Mouse (Mus musculus): Measurements from ENCODE around the gene Itgb1. TPM values are rescaled to one million over a fixed set of nuclear protein-coding genes. Genes with fewer than 3 reads are reported as not detected.
A peak's percentile ranks its signal among the peaks of the same experiment; 100 is the strongest.

Itgb1 gene
- polyA plus RNA-seq, 1 experiment = 69.5 TPM

DNA sequence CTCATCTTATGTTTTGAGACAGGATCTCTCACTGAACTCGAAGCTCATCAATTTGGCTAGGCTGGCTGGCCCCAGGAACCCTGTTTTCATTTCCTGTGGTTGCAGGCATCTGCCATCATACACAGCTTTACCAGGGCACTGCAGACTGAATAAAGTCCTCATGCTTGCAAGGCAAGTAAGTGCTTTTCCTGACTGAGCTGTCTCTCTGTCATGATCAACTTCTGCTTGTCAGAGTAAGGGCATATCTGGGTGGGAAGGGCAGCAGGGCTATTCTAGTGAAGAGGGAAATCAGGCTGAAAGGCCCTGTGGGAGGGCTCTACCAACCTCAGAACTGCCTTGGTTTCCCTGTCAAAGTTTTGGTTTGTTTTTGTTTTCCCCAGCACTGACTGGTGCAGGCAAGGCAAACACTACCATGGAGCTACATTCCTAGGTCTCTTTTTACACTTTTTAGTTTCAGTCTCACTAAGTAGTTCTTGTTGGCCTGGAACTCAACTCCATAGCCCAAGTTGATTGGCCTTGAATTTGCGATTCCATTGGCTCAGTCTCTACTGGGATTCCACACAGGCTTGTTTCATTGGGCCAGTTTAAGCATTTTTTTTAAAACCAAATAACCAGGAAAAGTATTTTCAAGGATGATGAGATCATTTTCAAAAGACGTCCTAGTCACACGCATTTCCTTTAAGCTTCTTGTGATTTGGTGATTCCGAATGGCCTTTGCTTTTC is 31.7 kb upstream of the Itgb1 start:
- Histone ChIP-seq H3K27ac (ENCODE audit: control insufficient read depth, insufficient read depth, low read depth, low read length, poor library complexity) (0 out of 2 replicates have a peak overlapping the region, but pooled peaks have one; percentile 4), H3K4me1 (ENCODE audit: control insufficient read depth, insufficient read depth, low read length) (no peaks in the 10 kb centered on the region; the same call in 1 of the 2 replicates), H3K4me3 (replicated peaks; ENCODE audit: control insufficient read depth, low read depth, low read length) (no peak overlapping the region)
- 38% methylated on average over 5 of the region's 5 CpGs for WGBS
- TF ChIP-seq CTCF (IDR thresholded peaks at IDR 0.05; ENCODE audit: control insufficient read depth, insufficient read depth, low read length) (no peak), POLR2A (IDR thresholded peaks at IDR 0.05; ENCODE audit: borderline replicate concordance, control insufficient read depth, low read depth, low read length) (no peak)

DNA sequence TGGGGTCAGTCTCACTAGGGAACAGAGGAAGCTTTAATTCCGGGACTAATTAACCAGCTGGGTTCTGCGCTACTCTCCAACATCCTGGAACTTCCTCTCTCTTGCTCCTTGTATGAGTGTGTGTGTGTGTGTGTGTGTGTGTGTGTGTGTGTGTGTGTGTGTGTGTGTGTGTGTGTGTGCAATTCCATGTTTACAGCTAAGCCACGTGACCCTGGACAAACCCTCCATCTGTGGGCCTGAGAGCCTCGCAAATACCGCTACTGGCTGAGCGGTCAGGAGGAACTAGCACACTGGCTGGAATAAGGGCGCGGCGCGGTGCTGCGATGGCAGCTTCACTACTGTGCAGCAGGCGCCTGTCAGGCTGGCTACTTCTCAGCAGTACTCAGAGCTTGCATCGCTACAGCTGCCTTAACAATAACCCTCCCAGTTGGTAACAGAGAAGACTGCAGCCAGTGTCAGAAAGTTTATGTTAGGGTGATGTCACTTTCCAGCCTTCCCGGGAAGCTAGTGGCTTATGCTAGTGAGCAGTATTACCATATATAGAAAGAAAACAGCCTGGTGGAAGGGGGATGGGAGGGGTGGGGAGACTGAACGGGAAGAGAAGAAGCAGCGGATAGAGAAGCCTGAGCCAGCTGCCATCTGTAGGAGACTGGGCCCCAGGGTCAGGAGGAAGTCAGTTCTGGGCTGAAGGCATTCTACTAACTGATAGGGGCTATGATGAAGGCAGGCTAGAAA is 30.9 kb upstream of the Itgb1 start:
- WGBS = 2% methylated on average over 16 of the region's 16 CpGs
- Histone ChIP-seq H3K4me1 (ENCODE audit: control insufficient read depth, insufficient read depth, low read length) (no peaks in the 10 kb centered on the region; the same call in 1 of the 2 replicates), H3K4me3 (replicated peaks; ENCODE audit: control insufficient read depth, low read depth, low read length) (peak overlapping the region; percentile 4), H3K27ac (ENCODE audit: control insufficient read depth, insufficient read depth, low read depth, low read length, poor library complexity) (peak overlapping the region; percentile 76)
- TF ChIP-seq CTCF (IDR thresholded peaks at IDR 0.05; ENCODE audit: control insufficient read depth, insufficient read depth, low read length) (no peak), POLR2A (IDR thresholded peaks at IDR 0.05; ENCODE audit: borderline replicate concordance, control insufficient read depth, low read depth, low read length) (peak; percentile 40; the same call in 1 of the 2 replicates)

DNA sequence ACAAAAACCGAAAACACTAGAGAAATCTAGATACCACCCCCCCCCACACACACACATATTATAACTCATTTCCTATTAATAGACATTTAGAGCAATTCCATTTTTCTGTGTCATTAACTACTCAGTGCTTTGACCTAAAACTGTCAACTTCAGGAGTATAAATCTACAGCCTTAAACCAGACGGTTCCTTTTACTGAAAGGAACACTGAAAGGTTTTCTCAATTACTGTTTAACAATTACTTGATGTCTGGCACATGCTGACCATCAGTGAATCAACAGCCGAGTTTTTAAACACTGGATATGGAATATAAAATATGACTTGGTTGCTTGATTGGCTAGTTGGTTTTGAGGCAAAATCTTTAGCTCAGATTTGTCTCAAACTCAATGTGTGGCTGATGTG is 23.3 kb upstream of the Itgb1 start:
- Histone ChIP-seq H3K4me1 (ENCODE audit: control insufficient read depth, insufficient read depth, low read length) (no peaks in the 10 kb centered on the region), H3K27ac (ENCODE audit: control insufficient read depth, insufficient read depth, low read depth, low read length, poor library complexity) (no peak overlapping the region), H3K4me3 (replicated peaks; ENCODE audit: control insufficient read depth, low read depth, low read length) (no peak overlapping the region)
- TF ChIP-seq POLR2A (IDR thresholded peaks at IDR 0.05; ENCODE audit: borderline replicate concordance, control insufficient read depth, low read depth, low read length) (no peak), CTCF (IDR thresholded peaks at IDR 0.05; ENCODE audit: control insufficient read depth, insufficient read depth, low read length) (no peak)
- WGBS = 54% methylated on average over 3 of the region's 3 CpGs

DNA sequence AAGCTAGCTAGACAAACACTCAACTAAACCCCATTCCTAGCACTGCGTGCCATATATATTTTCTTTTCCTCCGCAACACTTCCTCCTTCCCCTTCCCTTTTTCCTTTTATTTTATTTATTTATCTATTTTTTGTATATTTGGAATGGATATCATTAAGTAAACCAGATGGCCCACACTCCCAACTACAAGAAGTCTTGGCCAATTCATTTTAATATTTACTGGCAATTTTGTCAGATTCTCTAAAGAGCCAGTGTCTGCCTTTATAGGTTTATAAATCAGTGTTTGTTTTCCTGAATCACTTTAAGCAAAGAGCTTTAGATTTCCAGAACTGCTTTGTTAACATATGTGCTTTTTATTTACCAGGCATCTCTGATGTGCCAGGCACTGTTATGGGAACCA is 22.8 kb upstream of the Itgb1 start:
- Histone ChIP-seq H3K4me3 (replicated peaks; ENCODE audit: control insufficient read depth, low read depth, low read length) (no peak overlapping the region), H3K27ac (ENCODE audit: control insufficient read depth, insufficient read depth, low read depth, low read length, poor library complexity) (no peak overlapping the region), H3K4me1 (ENCODE audit: control insufficient read depth, insufficient read depth, low read length) (no peaks in the 10 kb centered on the region)
- TF ChIP-seq CTCF (IDR thresholded peaks at IDR 0.05; ENCODE audit: control insufficient read depth, insufficient read depth, low read length) = no peak
- TF ChIP-seq POLR2A (IDR thresholded peaks at IDR 0.05; ENCODE audit: borderline replicate concordance, control insufficient read depth, low read depth, low read length) = no peak
- 92% methylated on average over 2 of the region's 2 CpGs for WGBS

DNA sequence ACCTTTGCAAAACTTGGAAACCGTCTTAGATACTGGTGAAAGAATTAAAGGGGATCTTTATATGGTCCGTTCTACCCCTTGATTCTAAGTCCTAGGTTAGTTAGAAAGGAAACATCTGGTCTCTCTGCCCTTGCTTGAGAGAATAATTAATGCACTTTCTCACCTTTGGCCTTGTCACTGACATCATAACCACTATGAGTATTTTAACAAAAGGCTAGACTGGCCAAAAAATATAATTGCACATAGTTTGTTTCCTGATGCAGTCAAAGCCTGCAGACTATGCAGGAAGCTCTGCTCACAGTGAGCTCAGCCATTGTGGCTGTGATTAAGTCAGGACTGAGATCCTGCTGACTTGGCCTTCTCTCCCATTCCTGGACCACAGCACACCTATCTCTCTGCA is 22.3 kb upstream of the Itgb1 start:
- Histone ChIP-seq H3K27ac (ENCODE audit: control insufficient read depth, insufficient read depth, low read depth, low read length, poor library complexity) (no peak overlapping the region), H3K4me3 (replicated peaks; ENCODE audit: control insufficient read depth, low read depth, low read length) (no peak overlapping the region), H3K4me1 (ENCODE audit: control insufficient read depth, insufficient read depth, low read length) (no peaks in the 10 kb centered on the region)
- 29% methylated on average over 2 of the region's 2 CpGs for WGBS
- TF ChIP-seq POLR2A (IDR thresholded peaks at IDR 0.05; ENCODE audit: borderline replicate concordance, control insufficient read depth, low read depth, low read length) (no peak), CTCF (IDR thresholded peaks at IDR 0.05; ENCODE audit: control insufficient read depth, insufficient read depth, low read length) (no peak)

DNA sequence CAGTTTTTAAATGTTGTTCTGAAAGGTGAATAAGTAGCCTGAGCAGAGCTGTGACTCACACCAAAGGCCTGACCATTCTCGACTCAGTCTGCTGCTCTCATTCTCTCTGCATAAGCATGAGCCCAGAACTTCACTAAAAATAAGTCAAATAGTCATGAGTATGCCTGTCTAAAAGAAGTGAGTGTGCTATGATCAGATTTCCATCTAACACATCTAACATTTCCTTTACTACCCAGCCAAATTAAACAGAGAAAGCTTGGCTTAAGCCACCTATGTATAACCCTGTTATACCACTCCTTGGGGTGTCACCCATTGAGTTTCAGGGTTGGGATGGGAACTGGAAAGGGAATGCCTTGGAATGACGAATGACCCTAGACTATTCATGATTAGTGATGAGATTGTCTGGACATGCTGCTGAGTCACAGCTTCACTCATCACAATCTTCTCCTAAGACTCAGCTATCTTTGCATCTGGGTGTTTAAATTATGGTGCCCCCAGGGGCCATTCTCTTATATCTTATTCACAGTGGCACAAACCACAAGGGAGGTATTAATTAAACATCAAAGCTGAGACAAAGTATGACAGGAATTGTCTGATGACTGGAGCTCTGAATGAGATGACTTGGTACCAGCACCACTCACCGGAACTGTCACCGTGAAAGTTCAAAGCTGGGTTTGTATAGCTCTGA is 18.7 kb upstream of the Itgb1 start:
- Histone ChIP-seq H3K27ac (ENCODE audit: control insufficient read depth, insufficient read depth, low read depth, low read length, poor library complexity) (no peak overlapping the region), H3K4me1 (ENCODE audit: control insufficient read depth, insufficient read depth, low read length) (no peaks in the 10 kb centered on the region), H3K4me3 (replicated peaks; ENCODE audit: control insufficient read depth, low read depth, low read length) (no peak overlapping the region)
- no peak for TF ChIP-seq POLR2A (IDR thresholded peaks at IDR 0.05; ENCODE audit: borderline replicate concordance, control insufficient read depth, low read depth, low read length)
- TF ChIP-seq CTCF (IDR thresholded peaks at IDR 0.05; ENCODE audit: control insufficient read depth, insufficient read depth, low read length) = no peak
- WGBS = 78% methylated on average over 4 of the region's 4 CpGs

DNA sequence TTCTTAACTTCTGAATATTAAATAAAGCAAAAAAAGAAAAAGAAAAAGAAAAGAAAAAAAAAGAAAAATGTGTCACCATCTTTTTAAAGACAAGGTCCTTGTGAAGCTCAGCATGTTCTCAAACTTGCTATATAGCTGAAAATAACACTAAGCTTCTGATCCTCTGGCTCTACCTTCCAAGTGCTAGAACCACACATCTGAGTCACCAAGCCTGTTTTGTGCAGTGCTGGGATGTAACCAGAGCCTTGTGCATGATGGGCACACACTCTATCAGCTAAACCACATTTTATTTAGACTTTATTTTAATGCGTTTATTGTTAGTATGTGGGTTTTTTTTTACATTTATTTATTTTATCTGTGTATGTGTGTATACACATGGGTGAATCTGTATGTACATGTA is 13.6 kb upstream of the Itgb1 start:
- 76% methylated on average over 1 of the region's 1 CpGs for WGBS
- Histone ChIP-seq H3K27ac (ENCODE audit: control insufficient read depth, insufficient read depth, low read depth, low read length, poor library complexity) (no peak overlapping the region), H3K4me3 (replicated peaks; ENCODE audit: control insufficient read depth, low read depth, low read length) (no peak overlapping the region), H3K4me1 (ENCODE audit: control insufficient read depth, insufficient read depth, low read length) (no peaks in the 10 kb centered on the region)
- no peak for TF ChIP-seq POLR2A (IDR thresholded peaks at IDR 0.05; ENCODE audit: borderline replicate concordance, control insufficient read depth, low read depth, low read length)

DNA sequence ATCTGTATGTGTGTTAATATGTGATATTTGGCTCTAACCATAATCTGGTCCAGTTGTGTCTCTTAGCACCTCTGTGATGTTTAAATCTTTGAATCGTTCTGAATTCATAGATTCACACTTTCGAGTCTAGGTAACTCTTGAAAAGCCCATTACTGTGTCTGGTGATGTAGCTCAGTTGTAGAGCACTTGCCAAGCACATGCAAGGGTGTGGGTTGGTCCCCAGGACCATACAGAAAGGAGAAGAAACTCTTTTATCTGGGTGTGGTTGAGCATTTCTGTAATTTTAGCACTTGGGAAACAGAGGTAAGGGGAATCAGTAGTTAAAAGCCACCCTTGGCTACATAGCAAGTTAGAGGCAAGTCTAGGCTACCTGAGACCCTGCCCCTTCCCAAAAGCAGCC is 13.0 kb upstream of the Itgb1 start:
- no peaks in the 10 kb centered on the region for H3K4me1 ChIP-seq (ENCODE audit: control insufficient read depth, insufficient read depth, low read length)
- TF ChIP-seq POLR2A (IDR thresholded peaks at IDR 0.05; ENCODE audit: borderline replicate concordance, control insufficient read depth, low read depth, low read length) = no peak
- TF ChIP-seq CTCF (IDR thresholded peaks at IDR 0.05; ENCODE audit: control insufficient read depth, insufficient read depth, low read length) = no peak

More for the DNA sequence above, 13.0 kb upstream of the Itgb1 start:
- H3K4me3 ChIP-seq (replicated peaks; ENCODE audit: control insufficient read depth, low read depth, low read length) = no peak overlapping the region
- H3K27ac ChIP-seq (ENCODE audit: control insufficient read depth, insufficient read depth, low read depth, low read length, poor library complexity) = no peak overlapping the region
- 71% methylated on average over 2 of the region's 2 CpGs for WGBS

Data from bone marrow, adult 2 months (tissue).